Mouse (Mus musculus) heart, embryonic 16.5 days (tissue): ENCODE data around the gene Anapc13. TPM values are rescaled to one million over a fixed set of nuclear protein-coding genes. Genes with fewer than 3 reads are reported as not detected.

Experiments
- polyA plus RNA-seq: library from polyadenylated mRNA; unstranded; fragments of >200 nt; fragmentation: Nextera tagmentation; extraction: Ambion mirVana; gene quantifications from 2 replicates; pipeline ENCODE4 v1.2.1, GENCODE M21; 2015

Anapc13 gene
- polyA plus RNA-seq, 1 experiment from 2014 or later: 211 TPM

Other genes with a start within 250 kb of the Anapc13 start
- 1.2 TPM in 2 replicates for gene Ky, start 120.5 kb upstream of the Anapc13 start, polyA plus RNA-seq
- 52.1 and 52.6 TPM in 2 replicates for gene Cep63, start 238 bp downstream of the Anapc13 start, polyA plus RNA-seq
- 38.6 and 43.4 TPM in 2 replicates for gene Amotl2, start 90.4 kb downstream of the Anapc13 start, polyA plus RNA-seq
- gene Ryk, start 208.6 kb downstream of the Anapc13 start, polyA plus RNA-seq: 12.5 and 15.5 TPM in 2 replicates